Mouse (Mus musculus) C2C12 (cell line): Measurements from ENCODE around the gene Zkscan2. TPM values are rescaled to one million over a fixed set of nuclear protein-coding genes. Genes with fewer than 3 reads are reported as not detected.

Experiments
- H3K27me3 ChIP-seq: one replicate; pipeline ENCODE4 v1.6.1; 2011; ENCODE audit not compliant: control insufficient read depth, insufficient read depth, insufficient read length
- H3K36me3 ChIP-seq: one replicate; pipeline ENCODE4 v1.6.1; 2011; ENCODE audit not compliant: control insufficient read depth, insufficient read depth
- H3K4me3 ChIP-seq: one replicate; pipeline ENCODE4 v1.5.1; 2011; ENCODE audit warnings: mild to moderate bottlenecking, control low read depth; ENCODE audit not compliant: poor library complexity, insufficient read depth, severe bottlenecking
- H3K79me2 ChIP-seq: one replicate; pipeline ENCODE4 v1.6.1; 2011; ENCODE audit not compliant: control insufficient read depth, insufficient read depth
- H3K79me3 ChIP-seq: one replicate; pipeline ENCODE4 v1.6.1; 2011; ENCODE audit warnings: low read depth, control low read depth
- H3ac ChIP-seq: one replicate; pipeline ENCODE3; 2011; ENCODE audit warnings: low read depth; ENCODE audit not compliant: control insufficient read depth, insufficient read length
- CEBPB ChIP-seq: IDR thresholded peaks from one replicate; pipeline ENCODE4 v1.6.1; 2011; ENCODE audit warnings: low read depth, mild to moderate bottlenecking, control low read depth, moderate library complexity
- CTCF ChIP-seq: IDR thresholded peaks from one replicate; pipeline ENCODE4 v1.5.1; 2011; ENCODE audit not compliant: control insufficient read depth, insufficient read depth, insufficient read length
- FOSL1 ChIP-seq: IDR thresholded peaks from one replicate; pipeline ENCODE4 v1.8.0; 2011; ENCODE audit warnings: mild to moderate bottlenecking, low read length; ENCODE audit not compliant: poor library complexity, insufficient read depth, severe bottlenecking
- MAX ChIP-seq: IDR thresholded peaks from one replicate; pipeline ENCODE4 v1.6.1; 2011; ENCODE audit warnings: mild to moderate bottlenecking, control low read depth
- MYOD1 ChIP-seq: IDR thresholded peaks from one replicate; pipeline ENCODE4 v1.6.1; 2011; ENCODE audit warnings: low read depth; ENCODE audit not compliant: control insufficient read depth, insufficient read length
- MYOG ChIP-seq: IDR thresholded peaks from one replicate; pipeline ENCODE4 v1.6.1; 2011; ENCODE audit not compliant: control insufficient read depth, insufficient read length; ENCODE audit errors: extremely low read depth
- USF1 ChIP-seq: IDR thresholded peaks from one replicate; pipeline ENCODE4 v1.6.1; 2011; ENCODE audit warnings: low read depth, mild to moderate bottlenecking, control low read depth, moderate library complexity
- polyA plus RNA-seq: library from polyadenylated mRNA; unstranded; fragments of >200 nt; fragmentation: generic; extraction: Trizol; gene quantifications from one replicate; pipeline ENCODE4 v1.2.1, GENCODE M21; 2012; ENCODE audit warnings: missing spikeins

The Zkscan2 gene
- polyA plus RNA-seq, 1 experiment = not detected

DNA sequence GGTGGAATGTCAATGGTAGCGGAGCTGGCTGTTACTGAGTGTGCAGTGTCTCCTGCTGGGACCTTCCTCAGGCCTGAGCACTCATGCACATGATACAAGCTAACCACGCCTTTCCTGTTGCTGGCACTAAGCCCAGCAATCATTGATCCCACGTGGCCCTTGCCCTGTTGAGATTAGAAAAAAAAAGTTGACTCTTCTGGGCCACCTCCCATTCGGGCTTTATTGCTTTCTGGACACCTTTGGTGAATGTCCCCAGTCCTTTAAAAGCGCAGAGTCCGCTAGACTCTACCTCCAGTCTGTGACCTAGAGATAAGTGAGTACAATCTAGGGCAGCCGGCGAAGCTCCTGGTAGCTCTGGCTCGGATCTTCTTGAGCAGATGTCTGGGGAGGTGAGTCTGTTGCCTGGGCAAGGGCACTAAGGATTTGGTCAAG, 38.2 kb downstream of the Zkscan2 start, which contains the start of gene Aqp8:
Gene Aqp8 (plus strand): TSS at position 222 of the 432 bp plus-strand sequence.
- no peaks in the 10 kb centered on the region for H3K27me3 ChIP-seq
- H3K79me3 ChIP-seq = no peaks in the 10 kb centered on the region
- no peaks in the 10 kb centered on the region for H3K79me2 ChIP-seq
- no peak within 1 kb of the TSS for H3ac ChIP-seq
- no peak within 1 kb of the TSS for H3K4me3 ChIP-seq
- H3K36me3 ChIP-seq = no peaks in the 10 kb centered on the region
- no peak for TF ChIP-seq CEBPB
- TF ChIP-seq USF1 = no peak
- TF ChIP-seq CTCF = no peak
- no peak for TF ChIP-seq MYOG
- TF ChIP-seq FOSL1 = no peak
- no peak for TF ChIP-seq MAX
- no peak for TF ChIP-seq MYOD1

DNA sequence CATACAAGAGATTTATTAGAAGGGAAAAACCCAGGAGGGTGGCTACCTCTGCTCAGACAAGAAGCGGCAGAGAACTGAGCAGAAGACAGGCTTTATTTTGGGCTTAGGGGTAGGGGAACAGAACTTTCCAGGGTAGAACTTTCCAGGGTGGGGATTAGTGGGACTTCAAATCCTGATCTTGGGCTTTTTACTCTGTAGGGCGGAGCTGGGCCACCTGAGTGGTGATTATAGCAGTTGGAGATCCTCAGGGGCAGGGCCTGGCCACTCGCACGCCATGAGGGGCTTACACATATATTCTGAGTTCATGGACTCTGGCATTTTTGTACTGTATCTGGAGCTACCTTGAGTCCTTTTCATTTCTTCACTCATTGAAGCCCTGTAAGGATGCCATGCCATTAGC, 38.9 kb downstream of the Zkscan2 start:
- H3ac ChIP-seq = no peak overlapping the region
- no peaks in the 10 kb centered on the region for H3K36me3 ChIP-seq
- no peaks in the 10 kb centered on the region for H3K27me3 ChIP-seq
- no peak for TF ChIP-seq CTCF
- TF ChIP-seq MAX = no peak
- H3K79me3 ChIP-seq = no peaks in the 10 kb centered on the region
- H3K4me3 ChIP-seq = no peak overlapping the region
- no peaks in the 10 kb centered on the region for H3K79me2 ChIP-seq

DNA sequence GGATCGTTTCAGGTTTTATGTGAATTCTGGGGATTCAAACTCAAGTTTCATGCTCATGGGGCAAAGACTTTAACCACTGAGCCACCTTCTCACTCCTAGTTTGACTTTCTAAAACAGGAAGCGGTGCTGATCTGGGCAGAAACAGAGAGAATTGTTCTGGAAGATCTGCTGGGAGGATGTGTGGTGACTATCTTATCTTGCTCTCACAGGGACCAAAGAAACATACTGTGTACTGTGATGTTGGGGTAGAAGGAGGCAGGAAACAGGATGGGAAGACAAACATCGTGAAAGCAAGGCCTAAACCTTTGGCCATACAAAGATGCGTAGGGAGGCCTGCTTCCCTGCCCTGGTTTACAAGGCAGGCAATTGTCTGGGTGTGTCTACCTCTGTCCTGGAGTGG, 41.0 kb downstream of the Zkscan2 start:
- no peaks in the 10 kb centered on the region for H3K79me3 ChIP-seq
- TF ChIP-seq MAX = no peak
- TF ChIP-seq CEBPB = no peak
- TF ChIP-seq FOSL1 = no peak
- TF ChIP-seq USF1 = no peak
- TF ChIP-seq MYOG = no peak
- TF ChIP-seq MYOD1 = no peak
- TF ChIP-seq CTCF = no peak
- H3K27me3 ChIP-seq = no peaks in the 10 kb centered on the region
- H3K79me2 ChIP-seq = no peaks in the 10 kb centered on the region
- H3ac ChIP-seq = no peak overlapping the region
- no peaks in the 10 kb centered on the region for H3K36me3 ChIP-seq
- H3K4me3 ChIP-seq = no peak overlapping the region

DNA sequence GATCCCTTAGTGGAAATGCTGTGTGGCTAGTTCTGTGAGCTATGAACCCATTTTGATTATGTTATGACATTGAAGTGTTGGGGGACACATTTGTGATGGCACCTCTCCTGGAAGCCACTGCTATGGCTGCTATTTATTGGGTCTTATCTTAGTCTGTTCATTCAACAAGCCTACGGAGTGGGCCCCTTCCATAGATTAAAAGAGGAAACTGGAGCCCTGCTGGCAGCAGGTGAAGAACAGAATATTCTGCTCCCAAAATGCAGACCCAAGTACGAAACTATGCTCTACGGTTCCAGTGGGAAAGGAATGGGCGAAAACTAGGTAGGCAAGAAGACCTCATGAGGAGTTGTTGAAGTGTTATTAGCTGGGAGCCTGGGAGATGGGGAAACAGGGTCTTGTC, 41.9 kb downstream of the Zkscan2 start:
- no peaks in the 10 kb centered on the region for H3K79me3 ChIP-seq
- H3ac ChIP-seq = no peak overlapping the region
- H3K27me3 ChIP-seq = no peaks in the 10 kb centered on the region
- TF ChIP-seq USF1 = no peak
- no peak for TF ChIP-seq CEBPB
- no peak for TF ChIP-seq FOSL1
- TF ChIP-seq MAX = no peak
- TF ChIP-seq MYOD1 = no peak
- TF ChIP-seq CTCF = no peak
- TF ChIP-seq MYOG = no peak
- H3K4me3 ChIP-seq = no peak overlapping the region
- no peaks in the 10 kb centered on the region for H3K79me2 ChIP-seq
- no peaks in the 10 kb centered on the region for H3K36me3 ChIP-seq

DNA sequence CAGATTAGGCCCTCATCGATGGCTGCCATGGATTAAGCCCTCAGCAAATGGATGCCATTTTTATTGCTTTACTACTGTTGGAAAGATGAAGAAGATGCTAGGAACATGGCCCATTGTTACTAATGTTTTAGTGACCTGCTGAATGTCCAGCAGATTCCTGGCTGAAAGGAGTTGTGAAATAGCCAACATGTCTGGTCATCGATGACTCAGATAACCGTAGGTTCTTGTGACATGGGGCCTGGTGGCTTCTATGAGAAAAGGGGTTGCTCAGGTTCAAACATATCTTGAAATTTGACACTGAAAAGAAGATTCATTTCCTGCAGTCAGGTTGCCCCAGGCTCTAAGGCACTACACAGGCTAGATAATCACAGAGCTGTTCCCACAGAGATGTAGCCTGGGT, 45.2 kb downstream of the Zkscan2 start:
- Histone ChIP-seq H3K4me3 (no peak overlapping the region), H3K79me3 (no peaks in the 10 kb centered on the region), H3K27me3 (no peaks in the 10 kb centered on the region), H3K36me3 (no peaks in the 10 kb centered on the region), H3K79me2 (no peaks in the 10 kb centered on the region), H3ac (no peak overlapping the region)
- TF ChIP-seq CEBPB (peak; percentile 89), MAX (no peak)

DNA sequence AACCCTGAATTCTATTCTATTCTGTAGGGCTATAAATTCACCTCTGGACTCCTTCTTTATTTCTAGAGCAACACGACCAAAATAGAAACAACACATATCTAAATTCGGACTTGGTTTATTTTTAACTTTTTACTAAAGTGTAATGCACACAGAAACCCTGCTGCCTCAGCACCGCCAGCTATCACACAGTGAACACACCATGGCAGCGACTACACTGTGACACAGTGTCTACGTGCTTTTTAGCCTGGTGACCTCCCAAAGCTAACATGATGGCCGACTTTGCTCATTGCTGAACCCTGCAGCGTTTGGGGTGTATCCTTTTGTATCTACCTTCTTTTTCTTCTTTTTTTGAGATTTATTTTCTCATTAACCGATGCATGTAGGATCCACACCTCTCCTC, 47.2 kb downstream of the Zkscan2 start:
- Histone ChIP-seq H3K27me3 (no peaks in the 10 kb centered on the region), H3K79me3 (no peaks in the 10 kb centered on the region), H3K36me3 (no peaks in the 10 kb centered on the region), H3ac (no peak overlapping the region), H3K79me2 (no peaks in the 10 kb centered on the region), H3K4me3 (no peak overlapping the region)
- TF ChIP-seq CTCF = no peak
- no peak for TF ChIP-seq CEBPB
- no peak for TF ChIP-seq MYOG
- no peak for TF ChIP-seq MAX
- TF ChIP-seq USF1 = no peak
